Mouse (Mus musculus): ENCODE results near the gene Ncbp3.

The Ncbp3 gene

GRCm38 (mm10) chr11:73030821-73031498, 16.6 kb upstream of the Ncbp3 start:
- DNase-seq (ENCODE audit: low spot score in 2 of 2) = peak; percentile 88 to 94

- no peak for DNase-seq (ENCODE audit: low spot score in 2 of 2)
These were observed 16.0 kb upstream of the Ncbp3 start for GRCm38 (mm10) chr11:73031536-73031935.

GRCm38 (mm10) chr11:73036077-73036476, 11.5 kb upstream of the Ncbp3 start:
- no peak for DNase-seq (ENCODE audit: low spot score in 2 of 2)

GRCm38 (mm10) chr11:73036889-73037288, 10.7 kb upstream of the Ncbp3 start:
- no peak for DNase-seq (ENCODE audit: low spot score in 2 of 2)

- no peak for DNase-seq (ENCODE audit: low spot score in 2 of 2)
These were observed 9.9 kb upstream of the Ncbp3 start for GRCm38 (mm10) chr11:73037691-73038090.

DNA sequence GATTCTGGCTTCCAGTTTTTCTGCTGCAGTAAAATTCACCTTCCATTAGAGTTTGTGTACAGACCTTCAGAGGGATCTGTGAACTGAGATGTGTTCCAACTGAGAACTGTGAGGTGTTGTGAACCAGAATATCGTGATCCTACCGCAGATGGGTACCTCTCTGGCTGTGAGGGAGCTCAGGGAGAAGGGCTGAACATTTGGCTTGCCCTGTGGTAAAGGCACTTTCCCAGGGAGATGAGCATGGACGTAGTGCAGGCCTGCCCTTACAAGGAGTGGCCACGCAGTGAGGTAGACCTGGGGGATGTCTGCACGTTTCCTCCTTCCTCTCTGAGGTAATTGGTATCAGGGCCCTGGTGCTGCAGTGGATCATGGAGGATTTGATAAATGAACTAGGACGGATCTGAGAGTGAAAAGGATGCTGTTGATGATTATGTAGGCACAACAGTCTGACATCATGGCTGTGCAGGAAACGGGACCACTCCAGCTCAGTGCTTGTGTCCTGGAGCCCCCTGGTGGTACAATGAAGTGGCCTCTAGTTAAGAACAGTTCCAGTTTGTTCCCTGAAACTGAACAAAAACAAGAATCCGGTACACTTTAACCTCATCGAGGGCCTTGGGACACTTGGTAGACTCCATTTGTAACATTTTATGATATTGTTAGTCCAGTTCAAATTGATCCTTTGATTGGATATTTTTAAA, 8.3 kb upstream of the Ncbp3 start:
- peak in 1 of 2 experiments; percentile 68 for DNase-seq (ENCODE audit: low spot score in 2 of 2)

GRCm38 (mm10) chr11:73044229-73044755, 3.3 kb upstream of the Ncbp3 start:
- DNase-seq (ENCODE audit: low spot score in 2 of 2) = no peak

DNA sequence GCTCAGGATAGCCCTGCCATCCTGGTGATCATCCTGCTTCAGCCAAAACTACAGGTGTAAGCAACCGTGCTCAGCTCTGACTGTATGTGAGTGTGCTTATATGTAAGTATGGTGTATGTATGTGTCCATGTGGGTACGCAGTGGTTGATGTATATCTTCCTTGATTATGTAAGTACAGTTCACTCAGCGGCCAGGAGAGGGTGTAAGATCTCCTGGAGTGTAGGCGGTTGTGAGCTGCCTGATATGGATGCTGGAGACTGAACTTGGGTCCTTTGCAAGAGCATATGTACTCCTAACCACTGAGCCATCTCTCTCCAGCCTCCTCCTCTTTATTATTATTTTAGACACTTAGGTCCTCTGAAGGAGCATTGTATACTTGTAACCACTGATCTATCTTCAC, 2.8 kb upstream of the Ncbp3 start:
- no peak for DNase-seq (ENCODE audit: low spot score in 2 of 2)

DNA sequence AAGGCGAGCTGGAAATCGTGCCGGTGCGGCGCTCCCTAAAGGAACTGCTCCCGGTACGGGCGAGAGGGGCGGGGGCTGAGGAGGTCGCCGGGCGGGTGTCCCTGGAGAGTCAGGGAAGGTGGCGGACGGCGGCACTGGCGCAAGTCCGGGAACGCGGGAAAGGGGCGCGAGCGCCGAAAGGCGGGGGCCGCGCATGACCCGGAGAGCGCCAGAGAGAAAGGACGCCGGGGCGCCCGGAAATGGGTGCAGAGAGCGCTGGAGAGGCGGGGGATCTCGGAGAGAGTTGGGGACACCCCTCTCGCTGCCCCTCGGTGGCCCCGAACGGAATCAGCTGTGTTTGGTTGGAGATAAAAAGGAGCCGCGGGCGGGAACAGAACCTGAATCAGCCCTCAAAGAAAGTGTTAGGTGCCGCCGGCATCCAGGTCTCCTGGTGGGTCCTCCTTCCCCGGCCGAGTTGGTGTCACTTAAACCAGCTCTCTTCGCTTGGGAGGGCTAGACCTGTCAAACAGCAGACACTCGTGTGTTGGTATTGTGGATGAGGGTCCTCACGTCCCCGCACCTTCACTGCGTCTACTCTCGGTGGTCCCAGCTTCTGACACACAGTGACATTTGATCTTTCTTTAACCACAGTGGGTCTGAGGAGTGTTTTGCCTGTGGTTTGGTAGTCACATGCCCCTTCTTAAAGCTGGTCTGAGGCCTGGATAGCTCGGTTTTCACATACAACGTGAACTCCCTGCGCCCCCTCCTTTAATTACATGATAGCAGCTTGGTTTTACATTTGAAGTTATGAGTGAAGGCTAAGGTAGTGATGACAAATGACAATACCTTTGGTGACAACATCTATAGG, 670 bp downstream of the Ncbp3 start:
- DNase-seq (ENCODE audit: low spot score in 2 of 2) = peak in 1 of 2 experiments; percentile 31

DNA sequence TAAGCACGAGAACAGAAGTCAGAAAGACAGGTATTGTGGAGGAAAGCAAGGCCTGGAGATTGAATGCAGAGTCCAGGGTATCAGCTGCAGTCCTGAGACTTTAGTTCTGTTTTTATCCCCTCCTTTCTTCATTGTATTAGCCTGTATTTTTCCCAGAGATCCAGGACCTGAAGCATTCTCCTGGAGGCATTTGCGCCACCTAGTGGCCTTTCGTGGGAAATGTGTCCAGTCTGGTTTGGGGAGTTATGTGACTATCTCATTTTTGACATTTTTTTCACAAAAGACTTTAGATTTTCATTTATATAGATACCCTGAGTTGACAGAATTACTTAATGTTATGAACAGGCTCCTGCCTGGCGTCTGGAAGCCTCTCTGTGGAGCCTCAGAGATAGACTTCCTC, 1.8 kb downstream of the Ncbp3 start:
- DNase-seq (ENCODE audit: low spot score in 2 of 2) = peak; percentile 73 to 84

GRCm38 (mm10) chr11:73052795-73053194, 5.2 kb downstream of the Ncbp3 start:
- no peak for DNase-seq (ENCODE audit: low spot score in 2 of 2)

DNA sequence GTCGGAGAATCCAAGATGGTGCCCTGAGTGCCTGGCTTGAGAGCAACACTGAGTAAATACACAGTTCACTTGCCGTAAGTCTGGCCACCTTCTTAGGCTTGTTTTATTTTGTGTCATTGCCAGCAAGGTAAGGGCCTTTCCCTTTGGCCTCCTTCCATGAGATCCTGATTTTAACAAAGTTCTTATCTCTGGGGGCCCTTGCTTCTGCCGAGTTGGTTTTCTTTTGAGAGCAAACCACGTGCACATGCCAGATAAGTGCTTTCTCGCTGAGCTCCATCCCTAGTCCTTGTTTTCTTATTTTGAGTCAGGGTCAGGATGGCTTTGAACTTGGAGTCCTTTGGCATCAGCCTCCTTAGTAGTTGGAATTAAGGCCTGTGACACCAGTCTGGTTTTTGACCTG, 10.1 kb downstream of the Ncbp3 start:
- DNase-seq (ENCODE audit: low spot score in 2 of 2) = no peak

DNA sequence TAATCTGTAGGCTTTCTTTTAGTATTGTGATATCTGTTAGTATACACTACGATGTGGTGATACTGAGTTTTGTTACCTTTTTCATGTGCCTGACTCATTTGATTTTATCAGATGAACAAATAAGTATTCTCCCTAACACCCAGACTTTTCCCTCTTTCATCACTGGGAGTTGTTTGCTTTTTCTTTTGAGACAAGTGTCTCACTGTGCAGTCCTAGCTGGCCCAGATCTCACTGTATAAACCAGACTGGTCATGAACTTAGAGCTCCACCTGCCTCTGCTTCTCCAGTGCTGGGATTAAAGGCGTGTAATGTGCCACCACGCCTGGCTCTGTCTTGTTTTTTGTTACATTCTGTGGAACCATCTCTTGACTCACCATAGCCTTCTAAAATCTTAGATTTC, 12.0 kb downstream of the Ncbp3 start:
- no peak for DNase-seq (ENCODE audit: low spot score in 2 of 2)

GRCm38 (mm10) chr11:73061413-73061812, 13.8 kb downstream of the Ncbp3 start:
- DNase-seq (ENCODE audit: low spot score in 2 of 2) = no peak

DNA sequence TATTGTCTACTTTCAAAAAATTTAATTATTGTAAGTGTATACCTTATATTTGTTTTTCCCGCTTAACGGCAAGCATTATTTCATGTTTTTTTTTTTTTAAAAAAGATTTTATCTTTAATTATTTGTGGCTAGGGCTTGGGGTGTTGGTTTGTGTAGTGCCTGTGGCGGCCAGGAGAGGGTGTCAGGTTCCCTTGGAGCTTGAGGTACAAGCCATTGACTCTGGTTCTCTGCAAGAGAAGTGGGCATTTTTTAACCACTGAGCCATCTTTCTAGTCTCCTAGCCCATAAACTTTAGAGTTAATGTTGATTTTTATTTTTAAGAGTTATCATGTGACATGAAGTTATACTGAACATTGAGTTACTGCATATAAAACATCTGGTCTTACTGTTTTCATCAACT, 24.3 kb downstream of the Ncbp3 start:
- DNase-seq (ENCODE audit: low spot score in 2 of 2) = peak in 1 of 2 experiments; percentile 51

GRCm38 (mm10) chr11:73076295-73076694, 28.7 kb downstream of the Ncbp3 start:
- no peak for DNase-seq (ENCODE audit: low spot score in 2 of 2)

GRCm38 (mm10) chr11:73076733-73077132, 29.1 kb downstream of the Ncbp3 start:
- no peak for DNase-seq (ENCODE audit: low spot score in 2 of 2)

- no peak for DNase-seq (ENCODE audit: low spot score in 2 of 2)
These were observed 29.7 kb downstream of the Ncbp3 start for GRCm38 (mm10) chr11:73077211-73077720.

GRCm38 (mm10) chr11:73078615-73079014, 31.0 kb downstream of the Ncbp3 start:
- no peak for DNase-seq (ENCODE audit: low spot score in 2 of 2)

DNA sequence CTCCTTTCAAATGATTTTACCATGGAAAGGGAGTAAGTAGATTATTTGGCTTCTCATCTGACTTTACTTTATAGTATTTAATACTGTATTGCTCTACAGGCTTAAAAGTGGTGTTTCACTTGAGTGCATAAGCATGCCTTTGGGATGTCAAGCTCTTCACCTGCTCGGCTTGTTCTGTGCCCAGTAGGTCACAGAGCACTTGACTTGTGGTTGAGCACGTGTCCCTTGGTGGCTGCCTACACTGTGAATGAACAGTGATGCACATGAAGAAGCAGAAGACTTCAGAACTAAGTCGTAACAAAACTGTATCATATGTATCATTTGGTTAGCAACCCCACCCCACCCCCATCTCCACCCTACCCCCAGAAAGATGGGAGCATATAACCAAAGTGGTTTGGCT, 32.7 kb downstream of the Ncbp3 start:
- no peak for DNase-seq (ENCODE audit: low spot score in 2 of 2)

GRCm38 (mm10) chr11:73084303-73084702, 36.7 kb downstream of the Ncbp3 start:
- DNase-seq (ENCODE audit: low spot score in 2 of 2) = no peak

DNA sequence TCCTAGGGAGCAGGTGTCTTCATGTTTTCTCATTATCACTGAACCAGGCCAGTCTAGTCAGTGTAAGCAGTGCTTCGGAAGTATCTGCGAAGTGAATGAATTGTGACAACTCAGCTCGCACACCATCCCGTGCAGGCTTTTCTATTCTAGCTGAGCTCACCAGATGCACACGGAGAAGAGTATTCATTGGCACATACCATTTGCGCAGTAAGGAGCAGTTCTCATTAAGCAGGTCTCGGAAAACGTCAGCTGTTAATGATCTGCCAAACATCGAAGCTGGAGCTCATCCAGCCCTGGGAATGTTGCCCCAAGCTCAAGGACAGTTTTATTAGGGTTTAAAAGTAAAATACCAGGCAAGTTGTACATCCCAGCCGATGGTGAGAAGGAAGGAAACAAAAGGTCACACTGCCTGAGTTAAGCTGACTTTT, 37.2 kb downstream of the Ncbp3 start:
- peak in 1 of 2 experiments; percentile 34 for DNase-seq (ENCODE audit: low spot score in 2 of 2)
